Mouse (Mus musculus): ENCODE measurements around the gene Plcb4. TPM values are rescaled to one million over a fixed set of nuclear protein-coding genes. Genes with fewer than 3 reads are reported as not detected.

Plcb4 gene
- total and polyA plus RNA-seq, 3 experiments = not detected

GRCm38 (mm10) chr2:136057861-136058331 is 399.1 kb downstream of the Plcb4 start:
- H3K4me1 ChIP-seq (ENCODE audit: control insufficient read depth in 1 of 2, insufficient read depth in 2 of 2) = no peaks in the 10 kb centered on the region
- H3K27me3 ChIP-seq (replicated peaks) = no peaks in the 10 kb centered on the region
- no peak overlapping the region for H3K9ac ChIP-seq (ENCODE audit: insufficient read depth, low read depth)
- dilution Hi-C loops (cut with MboI; ENCODE audit: extremely low pct_ligation_motif_present, extremely low pct_unique_long_range_greater_than_20kb, low sequenced_read_pairs) = no loop called here
- no peak for DNase-seq (ENCODE audit: extremely low read depth)
- H3K79me2 ChIP-seq (replicated peaks; ENCODE audit: control insufficient read depth, extremely low read depth, insufficient read depth, poor library complexity, severe bottlenecking) = no peaks in the 10 kb centered on the region
- H3K4me3 ChIP-seq (replicated peaks in 1 of 3; ENCODE audit: low read depth in 2 of 3, low read length in 2 of 3, poor library complexity in 1 of 3) = no peak overlapping the region
- in situ Hi-C loops (cut with MboI; ENCODE audit: low pct_ligation_motif_present, low pct_unique_long_range_greater_than_20kb, low sequenced_read_pairs) = no loop called here
- H3K36me3 ChIP-seq (replicated peaks in 1 of 2; ENCODE audit: control insufficient read depth in 1 of 2, insufficient read depth in 1 of 2, low read length in 1 of 2) = no peaks in the 10 kb centered on the region
- TF ChIP-seq ETS1 (conservative IDR thresholded peaks at IDR 0.05; ENCODE audit: low read depth, low read length) = no peak
- no peak for TF ChIP-seq ZMIZ1 (IDR thresholded peaks at IDR 0.05; ENCODE audit: low read depth, low read length)
- TF ChIP-seq ZKSCAN1 (IDR thresholded peaks at IDR 0.05; ENCODE audit: borderline replicate concordance, low read depth, low read length) = no peak
- TF ChIP-seq ELF1 (IDR thresholded peaks at IDR 0.05; ENCODE audit: low read depth, low read length) = no peak
- no peak for TF ChIP-seq BHLHE40 (IDR thresholded peaks at IDR 0.05; ENCODE audit: low read depth, low read length)
- TF ChIP-seq IRF4 (IDR thresholded peaks at IDR 0.05; ENCODE audit: low read depth, low read length) = no peak
- no peak for TF ChIP-seq KAT2A (IDR thresholded peaks at IDR 0.05; ENCODE audit: insufficient replicate concordance, low read length)
- no peak for TF ChIP-seq MXI1 (IDR thresholded peaks at IDR 0.05; ENCODE audit: low read depth, low read length)
- TF ChIP-seq ZNF384 (IDR thresholded peaks at IDR 0.05; ENCODE audit: low read depth, low read length) = no peak
- TF ChIP-seq ZC3H11A (IDR thresholded peaks at IDR 0.05; ENCODE audit: low read depth, low read length) = no peak
- no peak for TF ChIP-seq POLR2A (IDR thresholded peaks at IDR 0.05; ENCODE audit: low read depth, low read length)
- no peak for TF ChIP-seq POLR2AphosphoS2 (IDR thresholded peaks at IDR 0.05; ENCODE audit: low read depth, low read length)
- TF ChIP-seq CHD1 (IDR thresholded peaks at IDR 0.05; ENCODE audit: low read depth, low read length) = no peak
- TF ChIP-seq JUN (IDR thresholded peaks at IDR 0.05; ENCODE audit: insufficient read depth, low read depth, low read length) = no peak
- no peak for TF ChIP-seq SIN3A (IDR thresholded peaks at IDR 0.05; ENCODE audit: low read length)
- TF ChIP-seq USF2 (conservative IDR thresholded peaks at IDR 0.05; ENCODE audit: low read depth, low read length) = no peak
- TF ChIP-seq JUND (conservative IDR thresholded peaks at IDR 0.05; ENCODE audit: low read depth, low read length) = no peak
- TF ChIP-seq RCOR1 (conservative IDR thresholded peaks at IDR 0.05; ENCODE audit: low read depth, low read length) = no peak
- TF ChIP-seq GABPA (IDR thresholded peaks at IDR 0.05; ENCODE audit: insufficient replicate concordance, low read depth, low read length) = no peak
- TF ChIP-seq CTCF (conservative IDR thresholded peaks at IDR 0.05 in 1 of 2, IDR thresholded peaks at IDR 0.05 in 1 of 2; ENCODE audit: low read depth in 2 of 2, low read length in 2 of 2) = no peak
- no peak overlapping the region for H3K27ac ChIP-seq (ENCODE audit: insufficient read depth, low read depth)
- no peak overlapping the region for H3K4me2 ChIP-seq (ENCODE audit: insufficient read depth, low read depth, poor library complexity, severe bottlenecking)
- H3K9me3 ChIP-seq (replicated peaks; ENCODE audit: low read length) = peaks cover 55% of the 10 kb centered on the region

GRCm38 (mm10) chr2:136058398-136058797 is 399.6 kb downstream of the Plcb4 start:
- Histone ChIP-seq H3K27me3 (replicated peaks) (no peaks in the 10 kb centered on the region), H3K79me2 (replicated peaks; ENCODE audit: control insufficient read depth, extremely low read depth, insufficient read depth, poor library complexity, severe bottlenecking) (no peaks in the 10 kb centered on the region), H3K27ac (ENCODE audit: insufficient read depth, low read depth) (no peak overlapping the region), H3K4me1 (ENCODE audit: control insufficient read depth in 1 of 2, insufficient read depth in 2 of 2) (no peaks in the 10 kb centered on the region), H3K4me2 (ENCODE audit: insufficient read depth, low read depth, poor library complexity, severe bottlenecking) (no peak overlapping the region), H3K4me3 (replicated peaks in 1 of 3; ENCODE audit: low read depth in 2 of 3, low read length in 2 of 3, poor library complexity in 1 of 3) (no peak overlapping the region), H3K9ac (ENCODE audit: insufficient read depth, low read depth) (no peak overlapping the region), H3K9me3 (replicated peaks; ENCODE audit: low read length) (peaks cover 57% of the 10 kb centered on the region), H3K36me3 (replicated peaks in 1 of 2; ENCODE audit: control insufficient read depth in 1 of 2, insufficient read depth in 1 of 2, low read length in 1 of 2) (no peaks in the 10 kb centered on the region)
- no peak for DNase-seq (ENCODE audit: extremely low read depth)
- dilution Hi-C loops (cut with MboI; ENCODE audit: extremely low pct_ligation_motif_present, extremely low pct_unique_long_range_greater_than_20kb, low sequenced_read_pairs) = no loop called here
- in situ Hi-C loops (cut with MboI; ENCODE audit: low pct_ligation_motif_present, low pct_unique_long_range_greater_than_20kb, low sequenced_read_pairs) = no loop called here
- TF ChIP-seq ZNF384 (IDR thresholded peaks at IDR 0.05; ENCODE audit: low read depth, low read length) (no peak), ZKSCAN1 (IDR thresholded peaks at IDR 0.05; ENCODE audit: borderline replicate concordance, low read depth, low read length) (no peak), MXI1 (IDR thresholded peaks at IDR 0.05; ENCODE audit: low read depth, low read length) (no peak), HCFC1 (IDR thresholded peaks at IDR 0.05; ENCODE audit: low read depth, low read length) (no peak), SMC3 (IDR thresholded peaks at IDR 0.05; ENCODE audit: low read depth, low read length) (no peak), POLR2AphosphoS2 (IDR thresholded peaks at IDR 0.05; ENCODE audit: low read depth, low read length) (no peak), USF2 (conservative IDR thresholded peaks at IDR 0.05; ENCODE audit: low read depth, low read length) (no peak), NELFE (IDR thresholded peaks at IDR 0.05; ENCODE audit: low read depth, low read length) (no peak), ETS1 (conservative IDR thresholded peaks at IDR 0.05; ENCODE audit: low read depth, low read length) (no peak), MEF2A (IDR thresholded peaks at IDR 0.05; ENCODE audit: borderline replicate concordance, low read depth, low read length) (no peak), CHD2 (IDR thresholded peaks at IDR 0.05; ENCODE audit: low read length) (no peak), USF1 (IDR thresholded peaks at IDR 0.05; ENCODE audit: low read depth, low read length) (no peak)

All from CH12.LX (cell line).